Mouse (Mus musculus) kidney, adult 2 months (tissue): ENCODE data around the gene Smok2b.
"Not testable (repeated sequence)": the region's sequence is repeated elsewhere in the genome, so short reads cannot be mapped to it uniquely, and the experiment has no call there.

Experiments used
- CTCF ChIP-seq: fragments of 200-500 bp; conservative IDR thresholded peaks from 2 replicates; pipeline ENCODE4 v1.5.1; 2011; ENCODE audit warnings: low read depth, mild to moderate bottlenecking, control low read depth, low read length, moderate library complexity, mixed read lengths; ENCODE audit not compliant: insufficient read depth, insufficient read length
- POLR2A ChIP-seq: fragments of 200-500 bp; IDR thresholded peaks from one replicate; pipeline ENCODE4 v1.6.1; 2011; ENCODE audit warnings: low read depth, low read length, control low read depth

GRCm38 (mm10) chr17:13187621-13188020 is 42.4 kb upstream of the Smok2b start:
- TF ChIP-seq POLR2A, CTCF: not testable (repeated sequence)
